Mouse (Mus musculus): ENCODE results near the gene Capzb.

Capzb gene

DNA sequence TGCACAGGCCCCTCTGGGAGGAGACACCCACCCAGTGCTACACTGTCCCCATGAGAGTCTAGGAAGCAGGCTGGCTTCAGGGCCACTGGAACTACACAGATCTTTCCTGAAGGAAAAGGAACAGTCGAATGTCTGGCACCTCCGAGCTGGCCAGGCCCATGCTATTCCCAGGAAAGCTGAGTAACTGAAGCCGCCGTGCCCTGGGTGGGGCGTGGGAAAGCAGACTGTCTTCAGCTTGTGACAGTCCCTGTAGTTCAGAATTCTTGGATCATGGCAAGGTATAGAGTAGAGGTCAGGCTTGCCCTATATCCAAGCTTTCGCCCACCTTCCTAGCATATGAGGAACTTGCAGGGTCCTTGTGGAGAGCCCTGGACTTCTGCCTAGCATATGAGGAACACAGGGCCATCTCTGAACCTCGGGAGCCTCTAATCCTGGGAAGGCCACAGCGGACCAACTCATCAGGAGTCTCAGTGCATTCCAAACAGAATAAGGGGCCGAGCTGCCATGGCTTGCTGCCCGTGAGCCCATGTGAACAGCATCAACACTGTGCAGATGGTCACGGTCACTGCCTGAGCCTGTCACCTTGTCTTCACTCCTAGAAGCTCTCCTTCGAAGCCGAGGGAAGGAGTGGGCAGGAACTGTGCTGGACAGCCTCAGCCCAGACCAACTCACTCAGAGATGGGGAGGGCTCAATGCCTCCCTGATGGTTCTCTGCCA, 73.2 kb downstream of the Capzb start:
- no peak for DNase-seq (ENCODE audit: low spot score)

DNA sequence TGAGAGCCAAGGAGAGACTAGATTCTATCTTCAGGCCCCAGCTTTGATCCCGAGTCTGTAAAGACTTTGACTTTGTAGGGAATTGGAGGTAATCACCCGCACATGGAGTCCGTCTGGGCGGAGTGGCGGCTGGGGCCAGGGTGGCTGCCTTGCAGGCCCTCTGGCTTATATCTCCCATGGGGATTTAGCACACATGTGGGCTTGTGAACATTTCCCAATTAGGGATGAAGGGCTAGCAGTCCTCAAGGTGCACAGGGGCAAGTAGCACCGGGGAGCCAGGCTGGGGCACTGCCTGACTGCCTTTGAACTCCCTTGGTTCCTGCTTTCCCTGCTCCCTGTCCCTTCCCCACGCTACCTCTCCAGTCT, 73.8 kb downstream of the Capzb start:
- no peak for DNase-seq (ENCODE audit: low spot score)

DNA sequence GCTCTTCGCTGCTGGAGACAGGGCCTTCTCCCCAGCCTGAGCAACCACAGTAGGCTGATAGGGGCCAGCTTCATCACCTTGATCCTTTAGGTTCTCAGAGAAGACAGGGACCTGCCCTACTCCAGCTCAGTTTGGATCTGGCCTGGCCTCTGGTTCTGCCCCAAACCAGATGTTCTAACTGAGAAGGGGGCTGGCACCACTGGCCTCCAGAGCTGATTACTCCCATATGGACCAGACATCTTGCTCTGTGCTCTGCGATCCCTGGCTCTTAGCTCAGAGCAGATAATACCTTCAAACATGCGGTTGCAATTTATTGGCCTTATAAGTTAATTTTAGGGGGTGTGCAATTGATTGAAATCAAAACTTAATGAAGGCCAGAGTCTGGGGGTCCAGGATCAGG, 74.6 kb downstream of the Capzb start:
- DNase-seq (ENCODE audit: low spot score): no peak

DNA sequence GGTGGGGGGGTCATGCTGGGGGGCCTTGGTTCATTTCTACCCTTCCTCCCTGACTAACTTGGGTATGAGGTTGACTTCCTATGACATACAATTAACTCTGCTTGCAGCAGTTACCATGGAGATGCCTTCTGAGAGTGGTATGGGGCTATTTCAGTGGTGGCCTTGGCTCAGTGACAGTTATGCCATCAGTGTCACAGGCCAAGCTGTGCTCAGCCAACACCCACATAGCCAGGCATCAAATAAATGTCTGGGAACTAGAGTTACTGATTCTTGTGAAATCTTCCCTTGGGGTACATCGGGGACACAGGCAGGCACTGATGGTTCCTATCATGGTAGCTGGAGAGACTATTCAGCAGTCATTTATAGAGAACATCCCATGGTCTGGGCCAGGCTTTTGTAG, 75.5 kb downstream of the Capzb start:
- DNase-seq (ENCODE audit: low spot score): no peak

DNA sequence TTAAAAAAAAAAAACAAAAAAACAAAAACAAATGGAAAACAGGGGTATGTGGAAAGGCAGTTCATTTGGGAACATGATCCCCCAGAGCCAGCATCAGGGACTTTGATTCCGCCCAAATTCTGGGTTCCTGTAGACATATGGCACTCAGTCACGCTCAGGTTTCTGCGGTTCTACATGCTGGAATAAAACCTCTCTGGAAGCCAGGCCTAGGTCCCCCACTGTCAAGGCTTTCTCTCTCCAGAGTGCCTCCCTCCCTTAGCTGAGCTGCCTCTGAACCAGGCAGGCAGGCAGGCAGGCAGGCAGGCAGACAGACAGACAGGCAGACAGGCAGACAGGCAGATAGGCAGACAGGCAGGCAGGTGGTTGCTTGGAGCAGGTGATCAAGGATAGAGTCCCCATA, 77.5 kb downstream of the Capzb start:
- DNase-seq (ENCODE audit: low spot score): no peak

DNA sequence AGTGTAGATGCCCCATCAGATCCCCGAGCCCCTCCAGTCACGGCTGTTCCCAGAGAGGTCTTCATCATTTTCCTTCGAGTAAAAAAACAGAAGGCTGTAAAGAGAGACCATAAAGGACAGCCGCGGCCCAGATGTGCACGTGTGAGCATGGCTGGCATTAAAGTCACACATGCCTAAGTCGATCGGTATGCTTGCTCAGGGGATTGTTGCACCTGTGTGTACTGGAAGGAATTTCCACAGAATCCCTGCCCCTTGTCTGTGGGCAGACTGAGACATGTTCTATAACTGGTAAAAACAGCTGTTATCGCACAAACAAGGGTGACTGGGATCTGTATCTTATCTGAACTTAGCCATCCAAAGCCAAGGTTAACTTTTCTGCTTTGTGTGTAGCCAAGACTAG, 78.9 kb downstream of the Capzb start:
- DNase-seq (ENCODE audit: low spot score): no peak

DNA sequence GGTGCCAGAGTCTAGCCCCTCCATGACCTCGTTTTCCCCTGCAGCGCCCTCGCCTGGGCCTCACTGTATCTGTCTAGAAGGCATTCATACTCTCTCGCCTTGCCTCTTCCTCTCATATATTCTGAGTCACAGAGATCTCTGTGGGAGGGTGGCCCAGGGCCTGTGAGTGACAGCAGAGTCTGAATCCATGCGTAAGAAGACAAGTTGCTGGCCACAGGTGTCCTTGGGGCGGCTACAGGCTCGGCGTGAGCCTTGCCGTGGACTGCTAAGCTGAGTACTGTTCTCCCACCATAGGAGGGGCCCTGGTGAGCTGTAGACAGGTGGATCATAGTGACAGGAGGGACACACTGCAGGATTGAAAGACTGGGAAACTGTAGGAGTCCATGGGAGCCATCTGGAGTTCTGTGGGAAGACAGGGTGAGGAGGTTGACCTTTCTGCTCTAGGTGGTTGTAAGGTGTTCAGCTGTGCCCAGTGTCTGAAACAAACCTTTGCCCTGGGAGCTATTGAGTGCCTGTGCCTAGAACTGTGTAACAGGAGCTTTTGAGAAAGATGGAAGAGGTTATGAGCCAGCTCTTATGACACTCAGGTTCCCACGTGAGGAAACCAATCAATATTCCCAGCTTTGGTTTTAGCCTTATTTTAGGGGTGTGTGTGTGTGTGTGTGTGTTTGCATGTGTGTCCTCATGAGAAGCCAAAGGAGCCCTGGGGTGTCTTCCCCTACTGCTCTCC, 80.4 kb downstream of the Capzb start:
- no peak for DNase-seq (ENCODE audit: low spot score)

DNA sequence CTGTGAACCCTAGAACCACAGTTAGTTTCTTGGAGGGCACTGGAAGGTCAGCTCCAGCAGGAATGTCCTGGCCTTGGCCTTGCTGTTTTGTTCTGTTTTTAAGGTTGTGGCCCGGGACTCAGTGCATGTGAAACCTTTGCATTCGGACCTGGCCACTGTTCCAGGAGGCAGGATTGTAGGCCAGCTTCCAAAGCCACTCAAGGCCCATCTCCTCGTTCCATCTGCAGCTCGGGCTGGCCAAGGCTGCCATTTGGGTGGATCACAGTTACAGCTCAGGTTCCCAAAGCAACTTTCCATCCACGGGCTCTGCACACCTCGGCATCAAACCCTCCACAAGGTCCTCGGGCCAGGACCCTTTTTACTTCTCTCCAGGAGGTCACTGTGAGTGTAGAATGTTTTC, 81.9 kb downstream of the Capzb start:
- DNase-seq (ENCODE audit: low spot score): no peak

DNA sequence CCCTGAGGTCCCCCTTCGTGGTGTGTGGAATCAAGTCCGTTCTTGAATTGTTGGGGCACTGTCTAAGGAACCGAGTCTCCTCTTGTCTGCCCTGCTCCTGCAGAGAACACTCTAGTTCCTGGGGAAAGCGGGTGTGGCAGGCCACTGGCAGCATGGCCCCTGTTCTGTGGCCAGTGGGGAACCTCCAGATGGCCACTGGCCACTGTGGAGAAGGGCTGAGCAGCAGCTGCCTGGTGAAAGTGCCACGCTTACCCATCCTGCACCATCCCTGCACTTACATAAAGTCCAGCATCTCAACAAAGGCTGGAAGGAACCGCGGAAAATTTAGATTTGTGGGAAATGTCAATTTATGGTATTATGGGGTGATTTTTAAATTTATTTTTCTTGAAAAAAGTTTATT, 83.7 kb downstream of the Capzb start:
- no peak for DNase-seq (ENCODE audit: low spot score)

DNA sequence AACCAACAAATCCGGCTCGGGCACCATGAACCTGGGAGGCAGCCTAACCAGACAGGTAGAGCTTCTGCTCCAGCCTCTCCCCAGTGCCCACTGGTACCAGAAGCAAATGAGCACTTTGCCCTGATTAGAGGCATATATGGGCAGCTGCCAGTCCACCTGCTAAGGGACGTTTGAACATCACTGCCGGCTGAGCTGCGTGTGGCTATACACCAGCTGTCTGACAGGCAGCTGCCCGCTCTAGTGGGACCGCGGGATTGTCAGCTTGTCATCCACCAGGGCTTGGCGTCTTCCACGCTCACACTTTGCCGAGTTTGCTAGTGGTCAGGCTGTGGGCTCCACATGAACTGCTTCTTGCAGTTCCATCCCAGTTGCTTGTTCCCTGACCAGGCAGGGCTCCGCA, 87.8 kb downstream of the Capzb start:
- DNase-seq (ENCODE audit: low spot score): no peak

DNA sequence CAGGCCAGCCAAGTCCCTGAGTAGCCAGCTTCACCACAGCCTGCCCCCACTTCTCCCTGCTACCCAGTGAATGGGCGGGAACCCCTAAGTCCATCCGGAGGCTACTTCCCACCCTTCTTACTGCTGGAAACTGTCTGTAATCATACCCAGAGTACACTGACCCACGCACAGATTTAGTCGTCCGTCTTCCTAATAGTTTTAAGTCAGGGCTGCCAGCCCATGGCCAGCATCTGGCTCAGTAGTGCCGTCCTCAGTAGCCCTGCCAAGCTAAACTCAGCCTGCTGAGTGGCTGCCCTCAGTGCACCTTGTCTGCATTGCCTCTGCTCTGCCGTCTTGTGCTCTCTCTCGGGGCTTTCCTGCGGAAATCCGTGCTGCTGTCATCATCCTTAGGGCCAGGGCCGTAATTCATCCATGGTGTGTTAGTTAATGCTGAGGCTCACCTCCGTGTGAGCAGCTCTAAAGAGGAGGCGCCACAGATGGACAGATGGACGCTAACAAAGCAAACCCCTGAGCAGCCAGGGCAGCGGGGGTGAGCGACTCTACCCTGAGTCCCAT, 89.2 kb downstream of the Capzb start:
- no peak for DNase-seq (ENCODE audit: low spot score)

DNA sequence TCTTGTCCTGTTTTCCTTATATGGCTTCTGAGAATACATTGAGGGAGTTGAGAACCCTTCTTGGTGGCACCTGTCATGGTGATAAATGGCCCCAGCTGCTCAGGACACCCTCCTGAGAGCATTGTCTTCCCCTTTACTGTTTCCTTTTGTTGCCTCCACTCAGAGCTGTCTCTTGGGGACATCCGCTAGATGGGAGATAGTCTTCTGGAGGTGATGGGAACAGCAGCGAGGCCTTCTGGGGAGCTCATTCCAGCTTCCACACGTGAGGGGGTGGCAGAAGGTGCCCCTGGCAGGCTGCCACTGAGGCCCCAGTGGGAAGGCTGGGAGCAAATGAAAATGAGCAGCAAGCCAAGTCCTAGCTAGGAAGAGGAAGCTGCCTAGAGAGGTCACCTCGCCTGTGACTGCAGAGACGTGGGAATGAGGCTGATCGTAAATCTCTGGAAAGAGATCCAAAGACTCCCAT, 90.3 kb downstream of the Capzb start:
- DNase-seq (ENCODE audit: low spot score): no peak

DNA sequence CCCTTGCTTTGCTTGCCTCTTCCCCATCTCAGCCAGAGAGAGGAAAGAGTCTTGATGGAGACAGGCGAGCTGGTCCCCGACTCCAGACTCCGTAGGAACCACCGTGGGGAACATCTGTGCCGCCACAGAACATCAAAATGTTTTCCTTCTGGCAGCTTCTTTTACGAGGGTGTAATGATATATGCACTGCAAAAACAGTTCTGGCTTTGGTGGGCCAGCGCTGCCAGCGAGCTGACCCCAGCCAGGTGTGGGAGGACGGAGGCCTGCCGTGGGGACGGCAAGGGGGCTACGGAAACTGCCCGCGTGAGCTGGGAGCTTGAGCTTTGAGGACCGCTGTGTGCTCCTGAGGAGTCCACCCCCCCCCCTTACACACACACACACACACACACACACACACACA, 92.2 kb downstream of the Capzb start:
- DNase-seq (ENCODE audit: low spot score): no peak

DNA sequence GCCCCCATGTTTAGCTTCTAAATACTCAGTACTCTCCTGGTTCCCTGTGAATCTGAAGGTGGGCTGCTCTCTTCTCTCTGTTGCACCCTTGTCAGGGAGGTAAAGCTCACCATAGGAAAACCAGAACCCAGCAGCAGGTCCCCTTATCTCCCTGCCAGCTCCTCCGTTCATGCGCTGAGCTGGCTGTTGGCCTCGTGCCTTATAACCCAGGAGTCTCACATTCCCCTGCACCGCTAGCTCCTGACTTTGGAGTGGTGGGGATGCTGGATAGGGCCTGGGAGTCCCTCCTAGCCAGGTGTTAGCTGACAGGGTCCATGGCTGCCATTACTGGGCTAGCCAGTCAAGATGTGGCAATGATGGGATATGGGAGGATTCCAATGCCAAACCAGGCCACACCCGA, 93.5 kb downstream of the Capzb start:
- no peak for DNase-seq (ENCODE audit: low spot score)

DNA sequence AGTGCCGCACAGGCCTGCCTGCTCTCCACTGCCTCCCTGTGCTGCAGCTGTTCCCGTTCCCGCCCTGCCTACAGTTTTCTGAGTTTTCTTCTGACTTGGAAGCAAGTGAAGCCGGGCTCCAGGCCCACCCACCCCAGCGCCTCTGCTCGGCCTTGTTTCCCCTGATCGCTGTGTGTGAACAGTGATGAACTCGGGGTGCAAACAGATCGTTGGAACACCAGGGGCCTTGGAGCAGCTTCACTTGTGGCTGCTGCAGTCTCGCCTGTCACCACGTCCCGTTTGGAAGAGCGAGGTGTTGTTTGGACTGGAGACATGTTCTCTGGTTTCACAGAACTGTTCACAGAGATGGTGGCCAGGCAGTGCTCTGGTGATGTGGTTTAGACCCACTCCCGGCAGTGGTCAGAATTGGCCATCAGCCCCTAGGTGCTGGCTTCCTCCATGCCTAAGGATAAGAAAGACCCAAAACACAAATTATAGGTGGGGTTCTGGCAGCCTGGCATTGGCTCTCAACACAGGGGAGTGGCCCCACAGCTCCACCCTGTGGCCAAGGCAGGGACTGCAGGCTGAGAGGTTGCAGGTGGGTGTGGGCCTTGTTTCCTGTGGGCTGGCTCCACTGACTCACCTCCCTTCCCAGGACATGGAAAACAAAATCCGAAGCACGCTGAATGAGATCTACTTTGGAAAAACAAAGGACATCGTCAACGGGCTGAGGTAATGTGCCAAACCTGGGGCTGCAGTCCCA, 94.6 kb downstream of the Capzb start:
- DNase-seq (ENCODE audit: low spot score): peak; percentile 72

DNA sequence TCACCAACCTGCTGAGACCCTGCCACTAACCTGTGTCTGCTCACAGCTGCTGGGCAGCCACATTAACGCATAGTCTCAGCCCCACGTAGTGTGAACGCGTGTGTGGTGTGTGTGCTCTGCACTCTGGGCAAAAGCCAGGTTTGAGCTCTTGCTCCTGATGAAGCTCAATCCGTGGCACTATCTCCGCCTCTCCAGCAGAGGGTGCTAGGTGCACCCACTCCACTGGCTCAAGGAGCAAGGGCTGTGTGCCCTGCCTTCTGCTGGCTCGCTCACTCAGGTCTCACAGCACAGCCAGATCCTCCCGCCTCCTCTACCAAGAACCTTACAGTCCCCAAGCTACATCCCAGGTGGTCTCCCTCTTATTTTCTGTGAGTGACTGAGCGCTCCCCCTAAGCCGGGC, 96.3 kb downstream of the Capzb start:
- DNase-seq (ENCODE audit: low spot score): peak; percentile 32

DNA sequence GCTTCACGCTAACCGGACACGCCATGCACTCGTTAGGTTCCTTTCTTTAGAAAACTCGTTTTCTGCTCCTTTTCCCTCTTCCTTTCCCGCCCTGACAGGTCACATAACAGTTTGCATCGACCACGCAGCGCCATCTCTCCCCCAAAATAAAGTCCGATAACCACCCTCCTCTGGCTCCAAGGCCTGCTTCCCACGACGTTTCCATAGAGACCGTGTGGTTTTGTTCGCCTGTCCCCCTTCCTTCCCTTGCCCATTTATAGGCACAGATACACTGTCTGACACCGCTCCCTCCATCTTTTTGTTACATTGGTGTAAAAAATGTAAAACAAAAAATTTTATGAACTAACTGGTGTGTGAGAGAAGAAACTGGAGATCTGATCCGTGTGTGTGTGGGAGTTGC, 98.4 kb downstream of the Capzb start:
- no peak for DNase-seq (ENCODE audit: low spot score)

DNA sequence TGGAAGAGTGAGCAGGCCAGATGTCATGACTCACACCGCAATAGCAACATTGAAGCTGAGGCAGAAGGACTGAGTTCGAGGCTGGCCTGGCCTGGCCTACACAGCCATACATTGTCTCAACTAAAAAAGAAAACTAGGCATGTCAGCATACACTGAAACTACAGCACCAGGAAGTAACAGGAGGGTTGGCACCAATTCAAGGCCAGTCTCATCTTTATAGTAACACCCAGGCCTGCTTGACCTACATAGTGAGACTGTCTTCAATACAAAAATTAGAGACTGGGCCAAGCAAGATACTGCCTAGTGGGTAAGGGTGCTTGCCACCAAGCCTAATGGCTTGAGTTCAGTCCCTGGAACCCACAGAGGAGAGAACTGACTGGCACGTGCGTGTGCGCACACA, 99.3 kb downstream of the Capzb start:
- no peak for DNase-seq (ENCODE audit: low spot score)

DNA sequence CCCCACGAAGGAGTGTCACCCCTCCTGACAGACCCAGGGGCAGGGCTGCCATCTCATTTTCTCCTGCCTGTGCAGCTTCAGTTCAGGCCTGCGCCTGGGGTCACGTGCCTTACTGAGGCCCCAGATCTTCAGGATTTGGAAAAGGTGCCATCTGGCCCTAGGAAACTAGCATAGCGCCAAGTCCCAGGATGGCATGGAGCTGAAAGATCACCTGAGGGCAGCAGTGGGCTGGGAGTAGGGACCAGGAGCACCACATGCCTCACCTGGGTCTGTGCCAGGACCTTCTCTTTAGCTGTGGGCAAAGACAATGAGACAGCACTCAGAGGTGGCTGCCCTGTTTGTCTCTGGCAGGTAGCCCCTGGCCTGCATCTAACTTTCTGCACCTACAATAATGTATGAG, 104.9 kb downstream of the Capzb start:
- no peak for DNase-seq (ENCODE audit: low spot score)

DNA sequence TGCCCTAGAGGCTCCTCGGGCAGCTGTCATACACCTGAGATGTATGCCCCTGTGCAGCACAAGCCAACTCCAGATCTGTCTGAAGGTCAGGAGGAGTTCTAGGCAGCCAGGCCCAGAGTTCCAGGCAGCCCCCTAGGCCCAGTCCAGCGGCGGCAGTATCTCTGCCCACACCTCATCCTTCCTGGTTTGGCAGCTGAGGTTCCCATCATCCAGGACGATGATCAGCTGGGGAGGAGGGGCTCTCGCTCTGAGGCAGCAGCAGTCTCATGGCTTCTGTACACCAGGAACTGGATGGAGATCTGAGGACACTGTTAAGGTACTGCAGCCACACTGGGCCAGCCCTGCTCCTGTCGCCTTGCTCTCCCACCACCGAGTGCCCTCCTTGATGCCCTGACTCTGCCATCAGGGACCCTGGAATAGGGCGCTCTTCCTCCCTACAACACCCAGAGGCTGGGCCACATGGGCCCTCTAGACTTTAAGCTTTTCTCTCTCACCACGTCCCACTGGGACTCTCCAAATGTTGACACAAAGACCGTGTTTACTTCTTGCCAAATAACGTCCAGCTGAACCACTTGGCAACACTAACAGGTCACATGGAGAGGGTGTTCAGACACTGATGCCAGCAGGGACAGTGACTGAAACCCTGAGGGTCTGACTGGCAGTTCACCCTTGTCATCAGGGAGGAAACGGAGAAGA, 106.1 kb downstream of the Capzb start:
- DNase-seq (ENCODE audit: low spot score): no peak

DNA sequence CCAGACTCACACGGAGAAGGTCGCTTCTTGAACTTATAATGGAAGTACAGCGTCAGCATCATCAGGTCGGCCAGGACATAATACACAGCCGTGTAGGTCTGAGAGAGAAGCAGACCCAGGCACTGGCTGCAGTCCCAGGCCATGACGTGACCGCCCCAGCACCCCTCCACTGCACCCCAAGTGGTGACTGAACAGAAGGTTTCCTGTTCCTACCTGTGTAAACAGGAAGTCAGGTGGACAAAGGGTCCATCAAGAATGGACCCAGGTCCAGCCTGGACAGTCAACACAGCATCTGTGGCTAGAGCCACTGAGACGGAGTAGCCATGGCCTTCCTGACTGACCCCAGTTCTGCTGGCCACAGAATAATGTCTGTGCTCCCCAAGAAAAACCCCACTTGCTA, 109.1 kb downstream of the Capzb start:
- DNase-seq (ENCODE audit: low spot score): no peak

DNA sequence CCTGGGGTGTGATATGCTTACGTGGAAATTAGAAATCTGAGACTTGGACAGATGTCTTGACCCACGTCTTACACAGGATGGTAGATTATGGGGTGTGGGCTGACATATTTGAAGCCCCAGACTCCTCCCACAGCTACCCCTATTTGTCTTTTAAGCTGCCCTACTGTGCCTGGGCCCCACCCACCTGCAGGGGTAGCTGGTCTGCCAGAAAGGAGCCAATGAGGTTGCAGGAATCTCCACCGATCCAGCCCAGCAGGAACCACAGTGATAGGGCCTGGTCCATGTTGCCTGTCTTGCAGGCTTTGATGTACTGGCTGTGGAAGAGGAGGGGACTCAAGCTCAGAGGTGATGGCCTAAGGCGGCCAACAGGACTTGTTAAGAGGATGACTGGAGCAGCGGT, 109.5 kb downstream of the Capzb start:
- DNase-seq (ENCODE audit: low spot score): no peak
